ENCODE assay signal across 8 mouse cellular contexts in genomic region chr1:156302911-156303749, GRCm38 (mm10). TPM values are rescaled to one million over a fixed set of nuclear protein-coding genes. Genes with fewer than 3 reads are reported as not detected.
A peak's percentile ranks its signal among the peaks of the same experiment; 100 is the strongest.
DNase-seq lines count a peak whose midpoint lies in the region; ATAC-seq and TF ChIP-seq lines count a peak whose summit lies in the region.

TSS of gene Tdrd5 (minus strand) at chr1:156303664.

- peak within 1 kb of the TSS; percentile 55 for H3K9ac ChIP-seq in ES-Bruce4 (ENCODE audit: low read depth, poor library complexity, severe bottlenecking)
- H3K9ac ChIP-seq in heart, postnatal 0 days (replicated peaks; ENCODE audit: low read depth, low read length): no peak within 1 kb of the TSS; the same call in 1 of the 2 replicates

- no peaks in the 10 kb centered on the region for H3K36me3 ChIP-seq in ES-Bruce4 (ENCODE audit: control insufficient read depth, insufficient read depth, low read length, poor library complexity, severe bottlenecking)
- H3K36me3 ChIP-seq in heart, postnatal 0 days (replicated peaks; ENCODE audit: control insufficient read depth, insufficient read depth, low read length): no peaks in the 10 kb centered on the region

- no peak within 1 kb of the TSS for H3K27ac ChIP-seq in ES-Bruce4 (ENCODE audit: insufficient read depth, low read length)
- H3K27ac ChIP-seq in heart, postnatal 0 days (ENCODE audit: low read depth): no peak within 1 kb of the TSS

- no peak for TF ChIP-seq EP300 in ES-Bruce4 (IDR thresholded peaks at IDR 0.05; ENCODE audit: insufficient read depth, low read depth, low read length)
- TF ChIP-seq EP300 in heart, postnatal 0 days (IDR thresholded peaks at IDR 0.05; ENCODE audit: low read depth): no peak

- H3K4me1 ChIP-seq in ES-Bruce4 (ENCODE audit: control insufficient read depth, insufficient read depth, low read length): no peaks in the 10 kb centered on the region
- H3K4me1 ChIP-seq in heart, postnatal 0 days (ENCODE audit: control insufficient read depth, insufficient read depth): peaks cover 4% of the 10 kb centered on the region; the same call in 1 of the 2 replicates

- no peaks in the 10 kb centered on the region for H3K9me3 ChIP-seq in ES-Bruce4 (replicated peaks; ENCODE audit: control insufficient read depth, insufficient read depth, low read length, poor library complexity, severe bottlenecking)
- H3K9me3 ChIP-seq in heart, postnatal 0 days (replicated peaks; ENCODE audit: control insufficient read depth, low read length): no peaks in the 10 kb centered on the region

- TF ChIP-seq CTCF in ES-Bruce4 (IDR thresholded peaks at IDR 0.05; ENCODE audit: low read depth, low read length): no peak
- no peak for TF ChIP-seq CTCF in heart, postnatal 0 days (IDR thresholded peaks at IDR 0.05; ENCODE audit: low read depth)

- peak within 1 kb of the TSS; percentile 94 for H3K4me2 ChIP-seq in heart, postnatal 0 days (ENCODE audit: low read depth, low read length)

- DNase-seq in B cell, adult 2 months: peak; percentile 4 to 15
- no peak for DNase-seq in heart, postnatal 0 days (ENCODE audit: low spot score)
- DNase-seq in layer of hippocampus, postnatal 14 days (ENCODE audit: low spot score in 2 of 2): peak; percentile 33 to 37
- DNase-seq in lung, postnatal 14 days: peak; percentile 16
- peak; percentile 14 to 39 for DNase-seq in right cerebral cortex, postnatal 36 days (ENCODE audit: low spot score in 2 of 2)
- no peak for DNase-seq in c-Kit-positive CD71-positive TER-119-positive erythroid progenitor cells, embryonic 14.5 days (ENCODE audit: low spot score)

- no peak for TF ChIP-seq POLR2A in ES-Bruce4 (IDR thresholded peaks at IDR 0.05; ENCODE audit: insufficient read depth, low read length)

- peak within 1 kb of the TSS; percentile 68 for H3K4me3 ChIP-seq in ES-Bruce4 (ENCODE audit: low read depth, low read length)
- H3K4me3 ChIP-seq in heart, postnatal 0 days (ENCODE audit: low read depth, low read length): peak within 1 kb of the TSS; percentile 58

- peak; percentile 52; the same call in 1 of the 2 replicates for ATAC-seq in common myeloid progenitor, adult 5-6 weeks (replicated peaks; ENCODE audit: low read depth, poor library complexity, severe bottlenecking)
- ATAC-seq in heart, postnatal 0 days (ENCODE audit: insufficient read depth, low read depth): peak; percentile 39

- under 1% methylated on average over 74 of the region's 85 CpGs for WGBS in heart, postnatal 0 days

- H3K27me3 ChIP-seq in ES-Bruce4 (ENCODE audit: control insufficient read depth, insufficient read depth, low read length, poor library complexity, severe bottlenecking): 0 out of 2 replicates have a peak, but pooled peaks cover 5% of the 10 kb centered on the region
- peaks cover 41% of the 10 kb centered on the region for H3K27me3 ChIP-seq in heart, postnatal 0 days (ENCODE audit: control insufficient read depth, insufficient read depth, low read length)

RNA-seq across cellular contexts. Expression of gene Tdrd5, which starts in this region (rescaled TPM):
- 15.1 and 17.1 TPM in 2 replicates for polyA plus RNA-seq in ES-Bruce4 (2011; ENCODE audit: insufficient read depth, insufficient read length, low read depth, missing spikeins)
- total RNA-seq in common myeloid progenitor, adult 5-6 weeks (2017): 0.18 TPM in 1 of 2 replicates, not detected in the other
- 0.31 TPM in 1 of 2 replicates, not detected in the other for total RNA-seq in heart, postnatal 0 days (2014; rRNA removed; ENCODE audit: low replicate concordance)
- polyA plus RNA-seq in heart, postnatal 0 days (2015; fragmentation: Nextera tagmentation; extraction: Ambion mirVana): 0.03 TPM in 1 of 2 replicates, not detected in the other
- total RNA-seq in layer of hippocampus, postnatal 14 days (2021): 1 to 10 TPM; 6.2 to 6.8 TPM

Comparison
In these comparisons a context has a peak if more than half of its experiments do, and no peak if none do; other contexts are left out.
1. RNA of gene Tdrd5 (polyA plus RNA-seq): 15.1 to 17.1 TPM in ES-Bruce4; 0.03 TPM in heart, postnatal 0 days; every median in the first group is over 10 times any median in the second.
2. Peak in ATAC-seq in common myeloid progenitor, adult 5-6 weeks; RNA of the gene not detected or under 1 TPM.
3. Peak in ATAC-seq, H3K4me3 ChIP-seq and H3K4me2 ChIP-seq in heart, postnatal 0 days; RNA of the gene not detected or under 1 TPM.
4. DNase-seq: peak in B cell, adult 2 months (2 of 2), layer of hippocampus, postnatal 14 days (2 of 2), lung, postnatal 14 days (single experiment) and right cerebral cortex, postnatal 36 days (2 of 2); none in heart, postnatal 0 days (single experiment) and c-Kit-positive CD71-positive TER-119-positive erythroid progenitor cells, embryonic 14.5 days (single experiment).